Mouse (Mus musculus) monocyte, adult 2 months (primary cell): Measurements from ENCODE around the gene Rnh1.

Experiments
- DNase-seq, 2 experiments: peaks; one replicate each; pipeline ENCODE4 v3.0.0; 2022; ENCODE audit warnings: low spot score in 2 of 2, low read depth in 1 of 2

Rnh1 gene

DNA sequence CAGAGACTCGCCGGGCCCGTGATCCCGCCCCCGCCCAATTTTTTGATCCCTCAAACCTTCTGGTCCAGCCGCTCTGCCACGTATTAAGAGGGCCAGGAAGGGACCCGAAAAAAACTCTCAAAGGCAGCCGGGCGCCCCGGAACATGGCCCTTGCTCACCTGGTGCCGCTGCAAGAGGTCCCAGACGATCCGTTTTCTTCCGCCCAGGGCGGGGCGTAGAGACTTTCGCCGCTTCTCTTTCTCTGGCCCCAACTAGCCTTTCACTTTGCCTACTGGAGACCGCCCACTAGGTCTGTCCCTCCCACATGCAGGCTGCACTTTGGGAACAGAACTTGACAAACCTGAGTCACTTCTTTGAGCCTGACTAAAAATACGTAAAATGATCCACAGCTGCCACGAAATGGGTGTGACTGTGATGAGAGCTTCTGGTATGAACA is 4.1 kb downstream of the Rnh1 start:
- peak; percentile 70 to 77 for DNase-seq

DNA sequence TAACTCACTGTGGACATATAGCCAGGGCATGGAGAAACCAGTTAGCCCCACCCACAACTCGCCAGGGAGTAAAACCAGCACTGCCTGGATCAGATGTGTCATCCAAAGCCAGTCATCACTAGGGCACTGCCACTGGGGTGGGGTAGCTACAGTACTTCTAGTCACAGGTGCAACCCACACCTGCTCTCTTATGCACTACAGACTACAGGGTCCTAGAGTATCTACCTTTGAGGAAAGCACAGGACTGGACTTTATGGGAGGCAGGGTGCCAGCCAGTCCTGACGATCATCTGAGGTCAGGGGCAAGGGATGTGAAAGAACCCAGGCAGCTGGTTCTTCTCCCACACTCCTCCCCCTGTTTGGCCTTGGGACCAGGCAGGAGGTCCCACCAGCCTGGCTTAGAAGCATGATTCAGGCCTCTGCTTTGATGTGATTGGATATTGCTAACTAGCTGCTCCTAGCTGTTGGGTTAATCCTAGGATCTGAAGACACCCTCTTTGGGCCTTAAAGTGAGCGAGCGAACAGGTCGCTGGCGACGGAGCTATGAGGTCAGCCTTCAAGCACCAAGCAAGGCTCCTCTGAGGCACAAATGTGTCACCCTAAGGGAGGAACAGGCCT is 4.6 kb downstream of the Rnh1 start:
- peak; percentile 15 to 16 for DNase-seq

DNA sequence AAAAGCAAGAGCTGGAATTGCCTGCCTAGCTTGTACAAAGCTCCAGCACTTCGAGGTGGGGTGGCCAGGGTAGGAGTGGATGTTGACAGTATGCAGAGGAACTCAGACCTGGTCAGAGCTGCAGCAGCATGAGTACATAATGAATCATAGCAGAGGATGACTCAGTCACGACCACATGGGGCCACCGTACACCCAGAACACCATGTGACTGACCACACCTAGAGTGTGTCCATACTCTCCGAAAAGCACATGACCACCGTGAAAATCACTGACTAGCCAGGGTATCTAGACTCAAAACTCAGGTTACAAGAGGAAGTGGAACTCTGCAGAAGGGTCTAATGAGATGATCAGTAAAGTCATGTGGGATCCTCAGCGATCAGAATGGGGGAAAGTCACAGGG is 7.8 kb downstream of the Rnh1 start:
- DNase-seq = peak; percentile 49 to 63

DNA sequence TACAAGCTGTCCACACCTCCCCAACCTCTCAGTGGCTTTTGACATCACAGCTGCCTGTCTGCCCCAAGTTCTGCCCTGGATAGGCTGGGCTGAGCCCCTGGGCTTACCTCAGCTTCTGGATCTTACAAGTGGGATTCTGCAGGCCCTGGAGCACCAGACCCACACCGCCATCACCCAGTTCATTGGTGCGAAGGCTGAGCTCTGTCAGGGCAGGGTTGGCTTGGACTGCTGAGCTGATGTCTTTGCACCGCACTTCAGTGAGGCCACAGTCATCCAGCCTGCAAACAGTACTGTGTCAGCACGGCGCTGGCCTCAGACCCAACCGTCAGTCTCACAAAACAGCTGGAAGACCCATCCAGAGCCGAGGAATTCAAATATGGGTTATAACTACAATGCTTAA is 8.3 kb downstream of the Rnh1 start:
- DNase-seq = no peak

DNA sequence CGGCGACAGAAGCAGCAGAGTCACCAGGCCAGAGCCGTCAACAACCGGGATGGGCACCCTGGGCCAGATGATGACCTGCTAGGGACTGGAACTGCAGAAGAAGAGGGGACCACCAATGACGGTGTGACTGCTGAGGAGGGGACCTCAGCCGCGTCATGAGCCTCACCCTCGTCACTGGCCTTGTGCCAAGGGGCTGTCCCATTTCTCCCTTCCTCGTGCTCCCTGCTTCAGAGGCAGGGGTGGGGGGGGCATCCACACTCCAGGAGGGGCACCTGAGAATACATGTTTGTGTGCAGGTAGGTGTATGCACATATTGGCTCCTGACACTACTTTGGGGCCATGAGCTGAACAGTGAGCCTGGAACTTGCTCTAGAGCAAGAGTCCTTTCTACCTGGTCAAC is 17.3 kb downstream of the Rnh1 start:
- no peak for DNase-seq

DNA sequence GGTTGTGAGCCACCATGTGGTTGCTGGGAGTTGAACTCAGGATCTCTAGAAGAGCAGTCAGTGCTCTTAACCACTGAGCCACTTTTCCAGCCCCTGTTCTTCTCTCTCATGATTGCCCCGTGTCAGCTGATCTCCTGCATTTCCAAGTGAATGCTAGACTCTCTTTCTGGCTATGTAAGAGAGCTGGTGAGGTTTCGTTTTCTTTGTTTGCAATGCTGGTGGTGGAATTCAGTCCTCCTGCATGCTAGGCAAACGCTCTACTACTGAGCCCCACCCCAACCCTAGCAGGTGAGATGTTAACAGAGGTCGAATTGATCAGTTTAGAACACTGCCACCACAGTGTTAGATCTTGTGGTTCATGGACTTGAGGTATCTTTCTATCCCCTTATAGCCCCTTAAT is 24.0 kb downstream of the Rnh1 start:
- no peak for DNase-seq

DNA sequence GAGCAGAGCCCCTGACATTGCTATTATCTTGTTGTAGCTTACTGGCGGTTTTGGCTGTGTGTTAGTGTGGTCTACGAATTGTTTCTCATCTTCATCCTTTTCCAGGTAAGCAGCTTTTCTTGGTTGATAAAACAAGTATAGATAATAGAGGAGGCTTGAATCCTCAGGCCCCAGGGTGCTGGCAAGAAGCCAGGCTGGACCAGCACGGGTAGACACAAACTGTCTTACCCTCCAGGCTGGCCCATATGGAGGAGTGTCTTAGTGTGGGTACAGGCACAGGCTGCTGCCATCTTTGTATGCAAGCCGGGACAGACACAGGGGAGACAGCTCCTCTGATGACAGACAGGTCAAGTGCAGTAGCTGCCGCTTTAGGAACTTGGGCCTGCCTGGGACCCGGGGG is 25.6 kb downstream of the Rnh1 start:
- no peak for DNase-seq

DNA sequence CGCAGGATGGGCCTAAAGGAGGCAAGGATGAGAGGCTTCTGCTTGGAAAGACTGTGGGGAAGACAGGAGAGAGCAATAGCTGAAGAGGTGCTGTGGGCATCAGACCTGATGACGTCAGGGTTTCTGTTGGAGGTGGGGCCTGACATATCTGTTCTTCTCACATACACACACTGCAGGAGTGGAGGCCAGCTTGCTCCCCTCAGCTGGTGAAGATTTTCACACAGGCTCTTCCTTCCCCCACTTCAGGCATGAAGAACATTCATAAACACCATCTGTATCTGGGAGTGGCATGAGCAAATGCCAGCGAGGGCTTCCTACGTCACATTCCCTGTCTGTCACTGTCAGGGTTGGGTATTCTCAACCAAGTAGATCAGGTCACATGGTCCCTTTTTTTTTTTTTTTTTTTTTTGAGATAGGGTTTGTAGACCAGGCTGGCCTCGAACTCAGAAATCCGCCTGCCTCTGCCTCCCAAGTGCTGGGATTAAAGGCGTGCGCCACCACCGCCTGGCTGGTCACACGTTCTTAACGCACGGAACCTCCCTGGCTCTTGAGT is 26.5 kb downstream of the Rnh1 start:
- DNase-seq = no peak

DNA sequence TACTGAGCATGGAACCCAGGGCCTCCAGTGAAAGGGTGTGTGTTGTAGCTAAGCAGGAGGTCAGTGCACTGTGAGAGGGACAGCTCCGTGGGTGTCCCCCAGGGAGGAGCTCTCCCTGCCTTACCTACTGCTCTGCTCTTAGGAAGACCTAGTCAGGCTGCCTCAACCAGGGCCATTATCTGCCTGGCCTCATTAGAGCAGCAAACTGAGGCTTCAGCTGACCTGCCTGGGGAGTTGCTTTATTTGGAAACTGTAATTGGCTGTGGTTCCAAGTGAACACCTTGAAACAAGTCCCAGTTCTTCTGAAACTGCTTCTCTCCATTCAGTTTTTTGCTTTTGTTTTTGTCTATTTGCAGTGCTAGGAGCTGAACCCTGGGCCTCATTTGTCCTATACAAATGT is 27.3 kb downstream of the Rnh1 start:
- no peak for DNase-seq

DNA sequence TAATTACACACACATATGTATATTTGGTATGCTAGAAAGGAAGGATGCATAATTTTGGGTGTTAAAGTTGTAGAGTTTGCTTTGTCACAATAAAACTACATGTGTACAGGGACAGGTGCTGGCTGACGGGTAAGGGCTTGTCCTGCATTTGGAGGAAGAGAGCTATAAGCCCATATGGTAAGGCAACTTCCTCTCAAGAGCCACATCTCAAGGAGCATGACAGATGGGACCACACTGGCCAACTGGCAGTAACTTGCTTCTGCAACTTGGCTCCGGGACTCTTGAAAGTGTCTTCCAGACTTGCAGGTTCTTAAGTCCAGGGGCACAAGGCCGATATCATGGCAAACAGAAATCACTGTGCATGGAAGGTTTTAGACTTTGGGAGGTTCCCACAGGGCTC is 28.0 kb downstream of the Rnh1 start:
- DNase-seq = no peak

DNA sequence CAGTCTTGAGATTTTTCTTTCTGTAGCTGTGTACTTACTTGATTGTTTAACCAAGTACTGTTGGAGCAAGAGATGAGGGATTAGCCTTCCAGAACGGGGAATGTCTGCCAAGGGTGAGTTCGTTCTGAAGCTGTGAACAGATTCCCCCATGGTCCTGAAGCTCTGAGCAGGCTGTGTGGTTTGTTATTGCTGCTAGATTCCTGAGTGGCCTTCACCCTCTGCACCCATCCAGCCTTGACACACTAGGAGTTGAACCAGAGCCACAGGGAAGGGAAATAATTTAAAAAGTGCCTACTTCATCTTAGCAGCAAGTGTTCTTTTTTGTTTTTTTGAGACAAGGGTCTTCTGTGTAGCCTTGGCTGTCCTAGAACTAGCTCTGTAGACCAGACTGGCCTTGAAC is 28.8 kb downstream of the Rnh1 start:
- DNase-seq = no peak

DNA sequence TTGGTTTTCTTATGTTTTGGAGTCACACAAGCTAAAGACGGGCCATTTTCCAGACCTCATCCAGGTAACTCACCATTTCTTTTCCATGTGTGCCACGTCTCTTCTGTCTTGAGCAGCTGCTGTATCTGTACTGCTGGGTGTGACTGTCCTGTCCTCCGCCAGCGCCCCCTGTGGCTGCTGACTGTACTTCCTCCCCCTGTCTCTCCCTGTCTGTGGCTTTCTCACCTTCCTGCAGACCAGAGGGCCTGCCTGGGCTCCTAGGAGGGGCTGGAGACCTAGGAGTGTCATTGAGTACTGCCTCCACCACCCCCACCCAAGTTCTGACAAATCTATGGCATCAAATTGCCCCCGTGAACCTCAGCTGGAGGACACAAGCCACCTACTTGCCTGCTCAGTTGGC is 29.5 kb downstream of the Rnh1 start:
- peak in 1 of 2 experiments; percentile 43 for DNase-seq

DNA sequence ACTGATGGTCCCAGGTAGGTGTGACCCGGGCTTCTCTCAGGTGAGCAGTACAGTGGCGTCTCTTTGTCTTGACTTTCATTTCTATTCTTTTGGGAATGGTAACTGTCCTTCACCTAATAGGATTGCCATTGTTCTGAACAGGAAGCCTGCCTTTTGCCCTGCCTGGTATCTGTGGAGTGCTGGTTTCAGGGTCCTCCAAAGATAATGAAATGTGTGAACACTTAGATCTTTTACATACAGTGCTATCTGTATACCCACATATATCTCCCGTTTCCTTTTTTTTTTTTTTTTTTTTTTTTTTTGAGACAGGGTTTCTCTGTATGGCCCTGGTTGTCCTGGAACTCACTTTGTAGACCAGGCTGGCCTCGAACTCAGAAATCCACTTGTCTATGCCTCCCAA is 31.3 kb downstream of the Rnh1 start:
- no peak for DNase-seq

DNA sequence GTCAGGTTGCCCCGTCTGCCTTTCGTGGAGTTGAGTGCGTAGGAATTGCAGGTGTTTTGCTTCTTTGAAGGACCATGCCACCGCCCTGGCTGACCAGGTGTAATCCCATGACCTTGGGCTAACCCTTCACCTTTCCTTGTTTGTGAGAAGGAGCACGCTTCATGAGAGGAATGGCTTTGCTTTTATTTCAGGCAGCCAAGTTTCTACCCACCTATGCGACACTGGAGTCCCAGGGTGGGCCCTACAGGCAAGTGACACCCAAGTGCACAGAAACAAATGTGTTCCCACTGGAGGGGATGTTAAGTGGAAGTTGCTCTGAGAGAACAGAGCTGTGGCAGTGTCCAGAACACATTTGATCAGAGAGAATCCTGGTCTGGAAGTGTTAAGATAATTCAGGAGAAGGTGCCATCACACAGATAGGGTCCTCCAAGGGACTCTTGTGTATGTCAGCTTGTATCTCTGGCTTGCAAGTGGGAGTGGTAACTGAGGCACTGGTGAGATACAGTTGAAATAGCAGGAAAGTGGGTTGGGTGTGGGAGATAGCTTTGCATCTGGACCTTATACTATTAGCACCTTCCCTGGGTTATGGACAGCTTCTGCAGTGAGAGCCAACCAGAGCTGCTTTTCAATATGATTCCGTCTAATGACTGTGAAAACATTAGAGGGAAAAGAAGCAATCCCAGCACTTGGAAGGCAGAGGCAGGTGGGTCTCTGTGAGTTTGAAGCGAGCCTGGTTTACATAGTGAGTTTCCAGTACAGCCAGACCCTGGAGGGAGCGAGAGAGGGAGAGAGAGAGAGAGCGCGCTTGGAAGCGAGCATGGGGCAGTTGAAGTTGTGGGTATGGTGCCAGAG is 40.5 kb downstream of the Rnh1 start:
- no peak for DNase-seq

DNA sequence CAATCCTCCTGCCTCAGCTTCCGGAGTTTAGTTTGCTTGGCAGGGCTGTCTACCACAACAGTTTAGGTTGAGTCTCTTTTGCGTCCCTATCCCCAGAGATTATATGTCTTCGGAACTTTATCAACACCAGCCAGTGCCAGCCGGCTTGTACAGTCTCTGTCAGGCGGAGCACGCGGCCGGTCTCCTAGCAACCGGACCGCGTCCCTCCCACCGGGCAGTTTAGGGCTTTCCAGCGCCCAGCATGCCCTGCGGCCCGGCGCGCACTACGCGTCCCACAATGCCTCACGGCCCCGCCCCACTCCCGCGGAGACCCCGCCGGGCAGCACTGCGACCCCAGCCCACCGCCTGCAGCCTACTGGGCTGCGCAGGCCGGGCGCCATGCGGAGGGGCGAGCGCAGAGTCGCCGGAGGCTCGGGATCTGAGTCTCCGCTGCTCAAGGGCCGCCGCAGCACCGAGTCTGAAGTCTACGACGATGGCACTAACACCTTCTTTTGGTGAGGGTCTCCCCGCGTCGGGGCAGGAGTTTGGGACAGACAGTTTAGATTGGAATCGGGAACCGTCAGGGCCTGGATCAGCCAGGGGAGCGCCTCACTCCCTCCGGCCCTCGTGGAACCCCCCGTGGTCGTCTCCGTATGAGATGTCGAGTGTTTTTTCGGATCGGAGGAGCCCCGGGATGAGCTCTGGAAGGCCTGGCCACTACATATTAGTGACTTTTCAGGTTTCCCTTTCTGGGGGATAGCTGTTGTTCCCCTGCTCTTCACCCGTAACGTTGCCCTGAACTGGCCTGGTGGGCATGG is 41.4 kb downstream of the Rnh1 start:
- peak; percentile 39 to 67 for DNase-seq

DNA sequence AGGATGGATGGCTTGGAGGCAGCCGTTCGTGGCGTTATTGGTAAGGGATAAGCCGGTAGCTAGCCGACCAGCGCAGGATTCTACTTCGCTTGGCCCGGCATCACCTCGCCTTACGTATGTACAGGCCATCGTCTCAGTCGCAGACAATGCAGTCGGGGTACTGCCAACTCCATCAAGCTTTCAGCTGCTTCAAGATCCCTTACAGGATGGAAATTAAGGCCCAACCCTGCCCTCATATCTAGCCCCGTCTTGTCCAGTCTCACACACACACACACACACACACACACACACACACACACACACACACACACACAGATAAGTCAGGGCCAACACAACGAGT is 49.2 kb downstream of the Rnh1 start:
- DNase-seq = no peak

DNA sequence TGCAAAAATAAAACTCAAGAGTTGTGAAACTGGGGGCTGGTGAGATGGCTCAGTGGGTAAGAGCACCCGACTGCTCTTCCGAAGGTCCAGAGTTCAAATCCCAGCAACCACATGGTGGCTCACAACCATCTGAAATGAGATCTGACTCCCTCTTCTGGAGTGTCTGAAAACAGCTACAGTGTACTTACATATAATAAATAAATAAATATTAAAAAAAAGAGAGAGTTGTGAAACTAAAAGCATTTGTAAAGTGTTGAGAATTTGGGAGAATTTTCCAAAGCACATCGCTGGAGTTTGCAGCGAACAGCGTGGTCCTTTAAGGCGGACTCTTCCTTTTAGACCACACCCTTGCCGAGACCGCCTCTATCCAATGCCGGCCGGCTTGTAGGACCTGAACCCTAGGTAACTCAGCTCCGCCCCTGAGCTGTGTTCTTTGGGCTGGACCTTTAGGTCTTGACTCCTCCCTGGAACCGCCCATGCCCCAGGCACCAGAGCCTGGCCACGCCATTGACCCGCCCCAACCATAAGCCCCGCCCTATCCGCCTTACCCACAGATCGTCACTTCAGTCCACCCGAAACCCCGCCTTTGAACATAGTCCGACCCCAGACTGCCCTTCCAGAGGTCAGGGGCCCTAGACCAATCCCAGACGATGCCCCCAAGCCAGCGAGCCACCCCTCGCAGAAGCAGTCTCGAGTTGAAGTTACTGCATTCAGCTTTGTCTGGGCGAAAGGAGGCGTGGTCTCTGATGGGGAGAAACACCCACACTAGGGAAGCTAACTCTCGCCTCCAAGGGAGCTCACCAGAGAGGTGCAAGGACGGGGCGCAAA is 49.8 kb downstream of the Rnh1 start:
- DNase-seq = peak; percentile 80 to 90

DNA sequence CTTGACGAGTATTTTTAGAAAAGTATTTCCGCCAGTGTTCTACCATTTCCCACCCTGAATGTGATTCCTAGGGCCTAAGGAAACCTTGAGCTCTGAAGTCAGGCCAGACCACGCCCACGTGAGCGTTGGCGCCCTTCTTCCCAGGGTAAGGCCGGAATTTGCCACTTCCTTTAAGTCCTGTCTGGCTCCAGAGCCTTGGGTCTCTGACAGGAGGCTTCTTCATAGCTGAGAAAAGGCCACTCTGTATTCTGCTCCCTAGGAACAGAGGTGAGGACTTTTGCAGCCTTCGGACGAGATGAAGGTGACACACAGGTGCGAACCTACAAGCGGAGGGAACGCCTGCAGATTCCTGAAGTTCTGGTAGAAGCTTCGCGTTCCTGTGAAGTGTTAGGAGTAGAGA is 50.4 kb downstream of the Rnh1 start, which contains the start of gene Ptdss2:
TSS of gene Ptdss2 (plus strand) at position 138 of the 400 bp plus-strand sequence.
- no peak for DNase-seq

DNA sequence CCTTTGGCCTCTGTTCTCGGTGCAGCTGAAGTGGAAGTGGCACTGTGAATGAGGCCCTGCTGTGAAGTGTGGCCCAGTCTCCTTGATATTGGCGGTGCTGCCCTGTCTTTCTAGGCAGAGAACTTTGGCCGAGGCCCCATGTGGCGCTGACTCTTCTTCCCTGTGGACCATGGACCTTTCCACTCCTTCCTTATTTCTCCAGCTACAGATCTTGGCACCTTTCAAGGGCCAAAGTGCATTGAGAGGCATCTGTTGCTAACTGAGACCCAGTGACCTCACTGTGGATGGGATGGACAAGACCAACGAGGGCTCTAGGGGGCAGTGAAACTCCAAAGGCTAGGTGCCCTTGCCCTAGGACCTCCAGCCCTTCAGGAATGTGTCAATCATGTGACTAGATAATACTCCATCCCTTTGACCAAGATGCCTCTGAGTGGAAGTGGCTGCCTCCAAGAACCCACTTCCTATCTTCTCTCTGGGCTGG is 51.6 kb downstream of the Rnh1 start:
- no peak for DNase-seq

DNA sequence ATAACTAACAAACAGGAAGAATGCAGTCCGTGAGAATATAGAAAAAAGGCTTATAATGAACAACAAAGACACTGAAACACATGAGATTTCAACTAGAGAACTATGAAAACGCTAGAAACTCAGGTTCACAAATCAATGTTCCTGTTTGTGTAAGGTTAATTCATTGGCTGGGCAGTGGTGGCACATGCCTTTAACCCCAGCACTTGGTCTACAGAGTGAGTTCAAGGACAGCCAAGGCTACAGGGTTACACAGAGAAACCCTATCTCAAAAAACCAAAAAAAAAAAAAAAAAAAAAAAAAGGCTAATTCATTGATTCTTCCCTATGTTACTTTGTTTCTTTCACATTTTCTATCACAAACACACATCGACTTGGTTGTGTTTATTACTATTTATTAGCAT is 52.1 kb downstream of the Rnh1 start:
- DNase-seq = no peak

DNA sequence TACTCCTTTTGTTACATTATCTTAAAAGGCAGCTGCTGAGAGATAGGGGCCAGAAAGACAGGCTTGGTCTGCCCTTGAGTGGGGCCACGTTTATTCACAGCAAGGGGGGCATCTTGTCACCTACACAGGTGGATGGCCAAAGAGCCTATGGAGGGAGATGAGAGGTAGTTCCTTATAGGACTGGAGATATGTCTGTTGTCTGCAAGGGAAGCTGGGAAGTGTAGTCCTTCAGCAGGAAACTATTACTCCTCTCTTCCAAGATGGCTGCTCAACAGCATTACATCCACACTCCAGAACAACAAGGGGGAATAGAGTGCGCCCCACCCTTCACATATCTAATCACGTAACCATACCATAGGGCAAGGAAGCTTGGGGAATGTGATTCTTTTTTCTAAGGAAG is 53.2 kb downstream of the Rnh1 start:
- DNase-seq = no peak
